Mouse (Mus musculus) brain, embryonic 14.5 days (tissue): Measurements from ENCODE around the gene Arhgap45.

ENCODE experiments used
- CTCF ChIP-seq: fragments of 200-500 bp; IDR thresholded peaks from 2 replicates; pipeline ENCODE4 v1.5.1; 2012; ENCODE audit warnings: inconsistent platforms, mild to moderate bottlenecking, moderate library complexity, borderline replicate concordance; ENCODE audit not compliant: insufficient read depth, insufficient read length; ENCODE audit errors: extremely low read depth
- POLR2A ChIP-seq: fragments of 200-500 bp; IDR thresholded peaks from 2 replicates; pipeline ENCODE4 v1.6.1; 2012; ENCODE audit warnings: mild to moderate bottlenecking, inconsistent platforms, borderline replicate concordance; ENCODE audit not compliant: poor library complexity, insufficient read depth, insufficient read length, severe bottlenecking; ENCODE audit errors: extremely low read depth

- TF ChIP-seq CTCF = no peak
- no peak for TF ChIP-seq POLR2A
These were observed 9.0 kb downstream of the Arhgap45 start for GRCm38 (mm10) chr10:80025463-80025862.
